Mouse (Mus musculus): ENCODE measurements around the gene Atp5h. TPM values are rescaled to one million over a fixed set of nuclear protein-coding genes. Genes with fewer than 3 reads are reported as not detected.

The Atp5h gene
- 215 TPM for total RNA-seq (2023)

DNA sequence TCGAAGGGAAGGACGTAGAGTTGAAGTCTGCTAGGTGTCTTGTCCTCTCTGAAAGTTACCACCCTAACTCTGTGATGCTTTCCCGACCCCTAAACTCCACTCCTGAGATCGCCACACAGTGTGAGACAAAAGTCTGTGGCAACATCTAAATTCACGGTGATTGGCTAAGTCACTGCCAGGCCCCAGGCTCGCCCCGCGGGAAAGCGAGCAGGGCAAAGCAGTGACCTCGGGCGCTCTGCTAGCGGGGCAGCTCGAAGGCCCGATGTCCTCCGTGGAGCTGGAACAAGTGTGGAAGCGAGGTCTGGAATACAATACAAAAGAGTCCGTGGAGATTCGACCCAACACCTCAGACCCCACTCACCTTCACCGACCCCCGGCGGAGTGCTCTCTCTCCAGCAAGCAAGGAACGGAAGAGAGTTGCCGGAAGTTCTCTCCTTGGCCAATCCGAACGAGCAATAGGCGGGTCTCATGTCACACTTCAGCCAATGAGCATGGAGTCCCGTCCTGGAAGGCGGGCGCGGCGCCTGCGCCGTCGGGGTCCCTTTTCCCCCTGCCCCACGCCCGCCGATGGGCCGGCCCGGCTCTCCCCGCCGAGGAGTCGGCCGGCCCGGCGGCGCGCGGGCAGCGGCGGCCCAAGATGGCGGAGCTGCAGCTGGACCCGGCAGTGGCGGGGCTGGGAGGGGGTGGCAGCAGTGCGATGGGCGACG, at the start of gene Atp5h, which contains the start of gene Kctd2:
Atp5h (minus strand) TSS at position 432 of the 707 bp plus-strand sequence.
Kctd2 (plus strand) TSS at position 598 of the 707 bp plus-strand sequence.

DNA sequence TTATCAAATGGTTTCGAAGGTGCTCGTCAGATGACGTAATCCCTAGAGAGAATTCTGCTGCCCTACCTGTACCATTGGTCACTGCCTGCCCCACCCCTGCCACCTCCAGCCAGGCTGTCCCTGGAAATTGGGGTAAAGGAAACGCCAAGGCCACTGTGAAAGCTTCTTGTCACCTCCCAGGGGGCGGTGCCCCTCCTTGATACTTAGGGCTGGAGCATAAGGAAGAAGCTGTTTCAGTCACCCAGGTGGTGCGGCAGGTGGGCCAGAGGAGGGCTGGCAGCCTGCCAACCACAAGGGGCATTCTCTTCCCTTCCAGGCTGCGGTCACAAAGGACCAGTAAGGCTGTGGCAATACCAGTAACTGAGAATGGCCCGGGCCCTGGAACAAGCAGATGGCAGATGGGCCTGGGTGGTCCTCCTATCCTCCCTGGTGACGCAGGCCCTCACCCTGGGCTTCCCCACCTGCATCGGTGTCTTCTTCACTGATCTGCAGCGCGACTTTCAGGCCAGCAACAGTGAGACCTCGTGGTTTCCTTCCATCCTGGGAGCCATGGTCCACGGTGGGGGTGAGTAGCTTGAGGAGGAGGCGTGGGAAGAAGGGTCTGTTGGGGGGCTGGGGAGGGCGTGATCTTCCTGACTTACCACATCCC, 42.6 kb upstream of the Atp5h start, which contains the start of gene Slc16a5:
Slc16a5 (plus strand) TSS at position 232 of the 649 bp plus-strand sequence.

DNA sequence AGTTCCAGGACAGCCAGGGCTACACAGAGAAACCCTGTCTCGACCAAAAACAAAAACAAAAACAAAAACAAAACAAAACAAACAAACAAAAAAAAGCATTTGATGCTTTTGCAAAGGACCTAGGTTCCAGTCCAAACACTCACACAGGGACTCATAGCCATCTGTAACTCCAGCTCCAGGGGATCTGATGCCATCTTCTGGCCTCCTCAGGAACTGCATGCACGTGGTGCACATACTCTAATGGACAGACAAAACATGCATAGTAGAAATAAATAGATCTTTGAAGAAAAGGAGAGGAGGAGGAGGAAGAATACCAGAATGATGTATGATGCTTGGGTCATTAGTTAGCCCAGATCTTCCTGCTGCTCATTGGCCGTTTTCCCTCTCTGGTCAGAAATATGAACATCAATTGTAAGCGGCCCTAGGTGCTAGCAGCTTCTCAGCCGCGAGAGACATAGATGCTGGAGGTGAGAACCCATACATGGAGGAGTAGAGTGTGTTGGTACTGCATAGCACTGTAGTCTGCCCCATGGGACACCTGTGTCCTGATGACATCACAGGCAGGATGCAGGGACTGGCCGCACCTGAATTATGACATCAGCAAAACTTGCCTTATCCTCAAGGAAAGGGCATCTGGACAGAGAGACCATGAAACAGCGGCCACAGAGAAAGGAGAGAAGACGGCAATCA, 20.3 kb upstream of the Atp5h start, which contains the start of gene Trim80:
Trim80 (plus strand) TSS at position 640 of the 690 bp plus-strand sequence.

DNA sequence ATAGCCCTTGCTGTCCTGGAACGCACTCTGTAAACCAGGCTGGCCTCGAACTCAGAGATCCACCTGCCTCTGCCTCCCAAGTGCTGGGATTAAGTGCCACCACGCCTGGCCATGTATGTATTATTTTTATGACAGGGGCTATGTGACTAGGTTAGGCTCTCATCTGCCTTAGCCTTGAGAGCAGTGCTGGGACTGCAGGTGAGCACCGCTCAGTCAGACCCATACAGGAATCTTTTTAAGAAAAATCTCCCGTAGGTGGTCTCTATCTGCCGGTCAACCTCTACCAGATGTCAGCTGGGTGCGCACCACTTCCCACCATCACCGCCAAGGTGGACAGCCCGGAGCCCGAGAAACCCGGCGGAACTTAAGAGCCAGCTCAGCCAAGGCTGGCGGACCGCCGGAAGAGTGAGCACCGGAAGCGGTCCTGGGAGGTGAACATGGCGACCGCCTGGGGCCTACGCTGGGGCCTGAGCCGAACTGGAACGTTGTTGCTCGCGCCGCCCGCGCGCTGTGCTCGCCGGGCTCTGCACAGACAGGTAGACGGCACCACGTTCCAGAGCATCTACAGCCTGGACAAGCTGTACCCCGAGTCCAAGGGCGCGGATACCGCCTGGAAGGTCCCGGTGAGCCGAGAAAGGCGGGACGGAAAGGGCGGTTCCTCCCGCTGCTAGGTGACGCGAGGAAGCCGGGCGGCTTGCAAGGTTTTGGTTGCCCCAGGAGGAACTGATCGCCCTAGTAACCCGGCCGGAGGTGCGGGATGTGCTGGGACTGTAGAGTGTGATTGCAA, 16.2 kb downstream of the Atp5h start, which contains the start of gene Mrpl58:
Mrpl58 (plus strand) TSS at position 415 of the 787 bp plus-strand sequence.

DNA sequence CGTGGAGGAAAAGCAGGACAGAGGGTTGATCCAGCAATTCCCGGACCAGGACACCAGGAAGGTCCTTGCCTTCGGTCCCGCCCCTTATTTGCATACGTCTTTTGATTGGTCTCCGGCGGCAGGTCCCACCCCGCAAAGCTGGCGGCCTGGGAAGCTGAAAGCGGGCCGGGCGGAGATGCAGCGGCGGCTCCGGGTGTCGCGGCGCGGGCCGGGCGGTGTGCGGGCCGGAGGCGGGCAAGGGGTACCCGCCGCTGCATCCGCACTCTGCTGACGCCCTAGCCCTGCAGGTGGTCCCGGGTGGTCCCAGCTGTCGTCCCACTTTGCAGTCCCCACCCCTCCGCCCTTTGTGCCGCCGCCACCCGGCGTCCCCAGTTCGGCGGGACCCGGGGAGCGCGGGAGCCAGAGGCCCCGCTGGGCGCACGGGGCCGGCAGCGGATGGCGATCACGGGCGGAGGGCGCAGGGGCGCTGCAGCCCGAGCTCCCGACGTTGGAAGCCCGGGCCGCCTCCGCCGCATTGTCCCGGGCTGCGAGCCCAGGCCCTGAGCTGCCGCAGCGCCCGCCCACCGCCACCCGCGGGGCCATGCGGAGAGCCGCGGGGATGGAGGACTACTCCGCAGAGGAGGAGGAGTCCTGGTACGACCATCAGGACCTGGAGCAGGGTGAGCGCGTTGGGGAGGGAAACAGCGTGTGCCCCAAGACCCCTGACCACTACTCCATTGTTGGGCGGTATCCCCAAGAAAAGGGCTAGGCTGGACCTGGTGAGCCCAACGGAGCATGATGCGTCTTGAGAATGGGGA, 37.8 kb downstream of the Atp5h start, which contains the start of gene Cdr2l:
Cdr2l (plus strand) TSS at position 174 of the 797 bp plus-strand sequence.

DNA sequence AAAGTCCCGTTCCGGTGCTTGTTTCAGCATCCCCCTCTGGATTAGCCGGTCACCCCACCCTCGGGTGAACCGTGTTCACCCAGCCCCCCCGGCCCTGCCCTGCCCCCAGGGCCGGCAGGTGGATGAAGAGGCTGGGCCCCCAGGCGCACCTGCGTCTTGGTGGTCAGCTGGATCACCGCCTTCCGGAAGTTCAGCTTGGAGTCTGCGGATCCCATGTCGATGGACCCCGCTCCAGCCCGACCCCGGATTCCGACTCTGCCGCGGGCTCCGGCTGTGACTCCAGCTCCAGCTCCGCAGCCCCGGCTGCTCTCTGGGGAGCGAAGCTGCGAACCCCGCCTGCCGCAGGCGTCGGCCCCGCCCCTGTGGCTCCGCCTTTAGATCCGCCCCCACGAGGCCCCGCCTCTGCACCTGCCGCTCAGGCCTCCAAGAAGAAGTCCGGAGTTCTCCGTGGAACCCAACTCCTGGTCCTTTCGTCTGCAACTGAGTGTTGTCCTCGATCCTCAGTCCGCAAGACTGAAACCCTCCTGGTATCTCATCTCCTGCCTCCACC, 52.3 kb downstream of the Atp5h start, which contains the start of gene Hid1:
Hid1 (minus strand) TSS at position 362 of the 550 bp plus-strand sequence.

Other genes starting within 250 kb of the Atp5h start
- gene Tmem104, start 232.5 kb downstream of the Atp5h start, total RNA-seq (2023), result 11.2 TPM
- gene Nat9, start 232.1 kb downstream of the Atp5h start, total RNA-seq (2023), result 11.8 TPM
- not detected for gene Grin2c, start 152.7 kb downstream of the Atp5h start, total RNA-seq (2023)
- gene Fdxr, start 142.9 kb downstream of the Atp5h start, total RNA-seq (2023), result 17.1 TPM
- 1.1 TPM for gene Fads6, start 122.3 kb downstream of the Atp5h start, total RNA-seq (2023)
- not detected for gene Otop2, start 112.8 kb downstream of the Atp5h start, total RNA-seq (2023)
- gene Ush1g, start 97.9 kb downstream of the Atp5h start, total RNA-seq (2023), result not detected
- not detected for gene Otop3, start 85.2 kb downstream of the Atp5h start, total RNA-seq (2023)
- gene Hid1, start 52.2 kb downstream of the Atp5h start, total RNA-seq (2023), result 28.6 TPM
- gene Cdr2l, start 38.0 kb downstream of the Atp5h start, total RNA-seq (2023), result 0.82 TPM
- gene Mrpl58, start 16.2 kb downstream of the Atp5h start, total RNA-seq (2023), result 76.4 TPM
- gene Kctd2, start 166 bp upstream of the Atp5h start, total RNA-seq (2023), result 52.0 TPM
- gene Trim80, start 20.6 kb upstream of the Atp5h start, total RNA-seq (2023), result not detected
- 9.4 TPM for gene Slc16a5, start 42.5 kb upstream of the Atp5h start, total RNA-seq (2023)
- gene Armc7, start 55.7 kb upstream of the Atp5h start, total RNA-seq (2023), result 34.7 TPM
- 111 TPM for gene Nt5c, start 71.9 kb upstream of the Atp5h start, total RNA-seq (2023)
- 171 TPM for gene Jpt1, start 94.4 kb upstream of the Atp5h start, total RNA-seq (2023)
- gene Sumo2, start 116.3 kb upstream of the Atp5h start, total RNA-seq (2023), result 231 TPM
- 48.4 TPM for gene Nup85, start 144.5 kb upstream of the Atp5h start, total RNA-seq (2023)
- gene Mrps7, start 184.0 kb upstream of the Atp5h start, total RNA-seq (2023), result 31.5 TPM
- 85.0 TPM for gene Gga3, start 184.1 kb upstream of the Atp5h start, total RNA-seq (2023)
- gene Mif4gd, start 193.0 kb upstream of the Atp5h start, total RNA-seq (2023), result 91.1 TPM
- gene Slc25a19, start 208.3 kb upstream of the Atp5h start, total RNA-seq (2023), result 36.2 TPM